ENCODE assay signal across 17 mouse cellular contexts in the genomic region with DNA sequence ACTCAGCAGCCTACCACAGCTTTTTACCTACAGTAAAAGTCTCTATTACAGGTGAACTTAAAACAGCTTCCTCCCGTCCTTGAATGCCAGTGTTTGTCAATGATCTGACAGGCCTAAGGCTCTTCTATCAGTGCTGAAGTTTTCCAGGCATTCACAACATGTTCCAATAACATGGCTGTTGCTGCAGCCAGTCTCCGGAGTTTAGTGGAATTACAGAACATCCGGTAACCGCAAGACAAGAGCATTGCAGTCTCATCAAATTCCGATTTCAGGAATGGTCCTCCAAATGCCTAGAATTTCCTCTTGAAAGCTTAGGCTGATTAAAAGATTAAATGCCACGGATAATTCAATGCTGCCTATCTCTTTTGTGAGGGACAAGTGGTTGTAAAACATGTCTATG.
DNase-seq lines count a peak whose midpoint lies in the region; ATAC-seq and TF ChIP-seq lines count a peak whose summit lies in the region.
"Had no signal": no experiment of that assay in that cellular context is flagged by ENCODE, and none has a peak within 500 bp of the region (broad histone marks: within the 10 kb centered on the region; RNA-seq: fewer than 3 reads in every experiment).

No protein-coding gene starts in this region.

- peak overlapping the region; percentile 41; the same call in 1 of the 2 replicates for H3K4me2 ChIP-seq in forebrain, postnatal 0 days (ENCODE audit: low read depth)
- peak overlapping the region; percentile 40; the same call in 1 of the 2 replicates for H3K4me2 ChIP-seq in hindbrain, postnatal 0 days (ENCODE audit: low read depth, low read length)
- H3K4me2 ChIP-seq in hindbrain, embryonic 11.5 days (replicated peaks; ENCODE audit: low read depth, low read length): no peak overlapping the region
- peak overlapping the region; percentile 41 for H3K4me2 ChIP-seq in midbrain, embryonic 13.5 days (replicated peaks)
- H3K4me2 ChIP-seq: limb, embryonic 15.5 days had no signal

- no peak for TF ChIP-seq CTCF in forebrain, postnatal 0 days (IDR thresholded peaks at IDR 0.05; ENCODE audit: low read depth)
- no peak for TF ChIP-seq CTCF in hindbrain, postnatal 0 days (IDR thresholded peaks at IDR 0.05; ENCODE audit: low read depth)

- no peak for ATAC-seq in forebrain, postnatal 0 days
- ATAC-seq in hindbrain, postnatal 0 days: no peak
- no peak for ATAC-seq in hindbrain, embryonic 11.5 days (ENCODE audit: low FRiP score)
- ATAC-seq in midbrain, embryonic 13.5 days: no peak
- ATAC-seq: inflammation-experienced regulatory T-cells, adult 6 months had no signal

- no peaks in the 10 kb centered on the region for H3K27me3 ChIP-seq in forebrain, postnatal 0 days (ENCODE audit: insufficient read depth, low read length)
- H3K27me3 ChIP-seq in forebrain, embryonic 10.5 days (ENCODE audit: poor library complexity, severe bottlenecking): no peaks in the 10 kb centered on the region
- no peaks in the 10 kb centered on the region for H3K27me3 ChIP-seq in hindbrain, postnatal 0 days (ENCODE audit: insufficient read depth, low read length)
- no peaks in the 10 kb centered on the region for H3K27me3 ChIP-seq in hindbrain, embryonic 11.5 days (ENCODE audit: control insufficient read depth, insufficient read depth, low read length)
- no peaks in the 10 kb centered on the region for H3K27me3 ChIP-seq in midbrain, embryonic 13.5 days
- H3K27me3 ChIP-seq: limb, embryonic 15.5 days; neural tube, embryonic 12.5 days had no signal

- peaks cover 3% of the 10 kb centered on the region; the same call in 1 of the 2 replicates for H3K4me1 ChIP-seq in forebrain, postnatal 0 days (ENCODE audit: insufficient read depth)
- H3K4me1 ChIP-seq in forebrain, embryonic 10.5 days: peaks cover 41% of the 10 kb centered on the region
- H3K4me1 ChIP-seq in hindbrain, postnatal 0 days (ENCODE audit: insufficient read depth, low read length): 0 out of 2 replicates have a peak, but pooled peaks cover 5% of the 10 kb centered on the region
- H3K4me1 ChIP-seq in hindbrain, embryonic 11.5 days (replicated peaks; ENCODE audit: control insufficient read depth, insufficient read depth, low read length): no peaks in the 10 kb centered on the region
- H3K4me1 ChIP-seq in midbrain, embryonic 13.5 days (replicated peaks): peaks cover 35% of the 10 kb centered on the region
- H3K4me1 ChIP-seq: limb, embryonic 15.5 days had no signal

- no peaks in the 10 kb centered on the region for H3K9me3 ChIP-seq in forebrain, postnatal 0 days (ENCODE audit: low read length)
- H3K9me3 ChIP-seq in forebrain, embryonic 10.5 days: no peaks in the 10 kb centered on the region
- H3K9me3 ChIP-seq in hindbrain, postnatal 0 days (ENCODE audit: low read length): no peaks in the 10 kb centered on the region
- H3K9me3 ChIP-seq in hindbrain, embryonic 11.5 days (ENCODE audit: control insufficient read depth, low read length): no peaks in the 10 kb centered on the region
- H3K9me3 ChIP-seq in midbrain, embryonic 13.5 days: no peaks in the 10 kb centered on the region
- H3K9me3 ChIP-seq: limb, embryonic 15.5 days; neural tube, embryonic 12.5 days had no signal

- H3K4me3 ChIP-seq in forebrain, postnatal 0 days (ENCODE audit: low read depth, low read length): no peak overlapping the region
- H3K4me3 ChIP-seq in forebrain, embryonic 10.5 days: no peak overlapping the region
- no peak overlapping the region for H3K4me3 ChIP-seq in hindbrain, postnatal 0 days (ENCODE audit: low read length)
- no peak overlapping the region for H3K4me3 ChIP-seq in hindbrain, embryonic 11.5 days (ENCODE audit: low read depth, low read length)
- H3K4me3 ChIP-seq in midbrain, embryonic 13.5 days (replicated peaks): no peak overlapping the region
- H3K4me3 ChIP-seq: limb, embryonic 15.5 days; neural tube, embryonic 12.5 days had no signal

- no peak for DNase-seq in forebrain, postnatal 0 days
- DNase-seq in forebrain, embryonic 10.5 days (ENCODE audit: extremely low spot score, low spot score): no peak
- no peak for DNase-seq in hindbrain, postnatal 0 days (ENCODE audit: low spot score)
- DNase-seq in hindbrain, embryonic 11.5 days (ENCODE audit: low spot score): no peak
- no peak for DNase-seq in right cerebral cortex, postnatal 10 days (ENCODE audit: low spot score in 2 of 2)
- DNase-seq in adrenal gland, adult 8-10 months: no peak
- DNase-seq: adrenal gland, postnatal 25 days; cerebellum, adult 9-11 months; kidney, adult 8-10 months; thymus, adult 2 months; thymus, postnatal 4 days had no signal

- H3K36me3 ChIP-seq in forebrain, postnatal 0 days (ENCODE audit: insufficient read depth): no peaks in the 10 kb centered on the region
- no peaks in the 10 kb centered on the region for H3K36me3 ChIP-seq in forebrain, embryonic 10.5 days (replicated peaks)
- H3K36me3 ChIP-seq in hindbrain, postnatal 0 days (ENCODE audit: insufficient read depth, low read length): no peaks in the 10 kb centered on the region
- no peaks in the 10 kb centered on the region for H3K36me3 ChIP-seq in hindbrain, embryonic 11.5 days (ENCODE audit: control insufficient read depth, insufficient read depth, low read length)
- H3K36me3 ChIP-seq in midbrain, embryonic 13.5 days: no peaks in the 10 kb centered on the region
- H3K36me3 ChIP-seq: limb, embryonic 15.5 days; neural tube, embryonic 12.5 days had no signal

- no peak overlapping the region for H3K9ac ChIP-seq in forebrain, postnatal 0 days
- no peak overlapping the region for H3K9ac ChIP-seq in hindbrain, postnatal 0 days (replicated peaks; ENCODE audit: low read length)
- no peak overlapping the region for H3K9ac ChIP-seq in hindbrain, embryonic 11.5 days (ENCODE audit: low read depth, low read length)
- no peak overlapping the region for H3K9ac ChIP-seq in midbrain, embryonic 13.5 days (replicated peaks)
- H3K9ac ChIP-seq: limb, embryonic 15.5 days; liver, embryonic 14.5 days; lung, embryonic 14.5 days; neural tube, embryonic 12.5 days had no signal

- 34% methylated on average over 6 of the region's 6 CpGs for WGBS in forebrain, postnatal 0 days
- WGBS in forebrain, embryonic 10.5 days: 60% methylated on average over 6 of the region's 6 CpGs
- 45% methylated on average over 6 of the region's 6 CpGs for WGBS in hindbrain, postnatal 0 days
- WGBS in hindbrain, embryonic 11.5 days: 73% methylated on average over 6 of the region's 6 CpGs
- WGBS in midbrain, embryonic 13.5 days: 14% methylated on average over 6 of the region's 6 CpGs

- no peak overlapping the region for H3K27ac ChIP-seq in forebrain, postnatal 0 days (ENCODE audit: low read depth, low read length)
- no peak overlapping the region for H3K27ac ChIP-seq in forebrain, embryonic 10.5 days
- H3K27ac ChIP-seq in hindbrain, postnatal 0 days: peak overlapping the region; percentile 27; the same call in 1 of the 2 replicates
- no peak overlapping the region for H3K27ac ChIP-seq in hindbrain, embryonic 11.5 days (ENCODE audit: low read depth, low read length)
- 0 out of 2 replicates have a peak overlapping the region, but pooled peaks have one; percentile 35 for H3K27ac ChIP-seq in midbrain, embryonic 13.5 days
- H3K27ac ChIP-seq: limb, embryonic 15.5 days; liver, embryonic 14.5 days; neural tube, embryonic 12.5 days had no signal

Comparison
In these comparisons a context has a peak if more than half of its experiments do, and no peak if none do; other contexts are left out.
1. H3K27ac ChIP-seq: peak in hindbrain, postnatal 0 days (single experiment) and midbrain, embryonic 13.5 days (single experiment); none in forebrain, postnatal 0 days (single experiment), forebrain, embryonic 10.5 days (single experiment) and hindbrain, embryonic 11.5 days (single experiment).